Mouse (Mus musculus): Measurements from ENCODE around the gene Znfx1. TPM values are rescaled to one million over a fixed set of nuclear protein-coding genes. Genes with fewer than 3 reads are reported as not detected.
A peak's percentile ranks its signal among the peaks of the same experiment; 100 is the strongest.

Gene Znfx1
- polyA plus RNA-seq, 2 experiments, result 7.8 to 10.6 TPM

GRCm38 (mm10) chr2:167071641-167072601 lies 9.1 kb upstream of the Znfx1 start:
- H3K4me3 ChIP-seq (replicated peaks; ENCODE audit: low read length), result peak overlapping the region; percentile 43
- H3K27me3 ChIP-seq (ENCODE audit: control insufficient read depth, insufficient read depth, low read length), result no peaks in the 10 kb centered on the region
- 0 out of 2 replicates have a peak, but pooled peaks cover 2% of the 10 kb centered on the region for H3K4me1 ChIP-seq (ENCODE audit: control insufficient read depth, insufficient read depth, low read length)
- H3K27ac ChIP-seq (replicated peaks; ENCODE audit: low read depth, low read length), result no peak overlapping the region; the same call in 1 of the 2 replicates
- DNase-seq (ENCODE audit: low spot score) (peak; percentile 95), ATAC-seq (ENCODE audit: low FRiP score, low read depth) (peak; percentile 95)
- H3K9me3 ChIP-seq (ENCODE audit: control insufficient read depth, low read length), result no peaks in the 10 kb centered on the region
- peak; percentile 31; the same call in 1 of the 2 replicates for TF ChIP-seq POLR2A (IDR thresholded peaks at IDR 0.05; ENCODE audit: borderline replicate concordance, extremely low read depth, insufficient read depth, insufficient read length)
- H3K9ac ChIP-seq (ENCODE audit: low read depth, low read length, severe bottlenecking), result peak overlapping the region; percentile 41
- H3K36me3 ChIP-seq (ENCODE audit: control insufficient read depth, insufficient read depth, low read length), result no peaks in the 10 kb centered on the region
- H3K4me2 ChIP-seq (replicated peaks; ENCODE audit: low read depth, low read length, severe bottlenecking), result peak overlapping the region; percentile 51
- WGBS, result 6% methylated on average over 22 of the region's 22 CpGs

GRCm38 (mm10) chr2:167071266-167071640 lies 8.4 kb upstream of the Znfx1 start:
- Histone ChIP-seq H3K27me3 (ENCODE audit: control insufficient read depth, insufficient read depth, low read length) (no peaks in the 10 kb centered on the region), H3K36me3 (ENCODE audit: control insufficient read depth, insufficient read depth, low read length) (no peaks in the 10 kb centered on the region), H3K4me2 (replicated peaks; ENCODE audit: low read depth, low read length, severe bottlenecking) (peak overlapping the region; percentile 51), H3K9ac (ENCODE audit: low read depth, low read length, severe bottlenecking) (peak overlapping the region; percentile 41), H3K4me3 (replicated peaks; ENCODE audit: low read length) (peak overlapping the region; percentile 43), H3K4me1 (ENCODE audit: control insufficient read depth, insufficient read depth, low read length) (0 out of 2 replicates have a peak, but pooled peaks cover 2% of the 10 kb centered on the region), H3K27ac (replicated peaks; ENCODE audit: low read depth, low read length) (no peak overlapping the region; the same call in 1 of the 2 replicates), H3K9me3 (ENCODE audit: control insufficient read depth, low read length) (no peaks in the 10 kb centered on the region)
- no peak for TF ChIP-seq POLR2A (IDR thresholded peaks at IDR 0.05; ENCODE audit: borderline replicate concordance, extremely low read depth, insufficient read depth, insufficient read length)
- WGBS, result 20% methylated on average over 12 of the region's 12 CpGs
- ATAC-seq (ENCODE audit: low FRiP score, low read depth) (no peak), DNase-seq (ENCODE audit: low spot score) (no peak)

- no peaks in the 10 kb centered on the region for H3K9me3 ChIP-seq (ENCODE audit: control insufficient read depth, low read length)
- 63% methylated on average over 6 of the region's 6 CpGs for WGBS
- DNase-seq (ENCODE audit: low spot score) (no peak), ATAC-seq (ENCODE audit: low FRiP score, low read depth) (no peak)
- H3K27ac ChIP-seq (replicated peaks; ENCODE audit: low read depth, low read length), result no peak overlapping the region
- H3K9ac ChIP-seq (ENCODE audit: low read depth, low read length, severe bottlenecking), result no peak overlapping the region
- TF ChIP-seq POLR2A (IDR thresholded peaks at IDR 0.05; ENCODE audit: borderline replicate concordance, extremely low read depth, insufficient read depth, insufficient read length), result no peak
- H3K36me3 ChIP-seq (ENCODE audit: control insufficient read depth, insufficient read depth, low read length), result peaks cover 9% of the 10 kb centered on the region
- no peak overlapping the region for H3K4me2 ChIP-seq (replicated peaks; ENCODE audit: low read depth, low read length, severe bottlenecking)
- H3K4me1 ChIP-seq (ENCODE audit: control insufficient read depth, insufficient read depth, low read length), result peaks cover 4% of the 10 kb centered on the region; the same call in 1 of the 2 replicates
- H3K4me3 ChIP-seq (replicated peaks; ENCODE audit: low read length), result no peak overlapping the region
- no peaks in the 10 kb centered on the region for H3K27me3 ChIP-seq (ENCODE audit: control insufficient read depth, insufficient read depth, low read length)
Observed at GRCm38 (mm10) chr2:167070341-167070740, 7.5 kb upstream of the Znfx1 start.

DNA sequence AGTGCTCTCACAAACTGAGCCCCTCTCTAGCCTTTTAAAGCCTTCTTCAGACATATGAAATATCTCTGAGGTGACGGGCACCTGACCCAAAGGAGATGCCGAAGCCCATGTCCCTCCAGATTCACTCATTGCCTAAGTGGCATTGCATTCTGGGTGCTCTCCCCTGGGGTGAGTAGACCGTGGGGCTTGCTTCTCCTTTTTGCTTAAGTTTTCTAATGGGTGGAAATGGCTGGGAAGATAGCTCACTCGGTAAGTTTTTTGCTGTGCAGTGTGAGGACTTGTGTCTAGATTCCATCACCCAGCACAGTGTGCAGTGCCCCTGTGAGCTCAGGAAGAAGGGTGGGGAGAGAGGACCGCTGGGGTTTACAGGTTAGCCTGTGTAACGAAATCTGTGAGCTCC lies 4.8 kb upstream of the Znfx1 start:
- H3K4me2 ChIP-seq (replicated peaks; ENCODE audit: low read depth, low read length, severe bottlenecking), result no peak overlapping the region
- ATAC-seq (ENCODE audit: low FRiP score, low read depth) (no peak), DNase-seq (ENCODE audit: low spot score) (no peak)
- H3K4me3 ChIP-seq (replicated peaks; ENCODE audit: low read length), result no peak overlapping the region
- no peaks in the 10 kb centered on the region for H3K9me3 ChIP-seq (ENCODE audit: control insufficient read depth, low read length)
- TF ChIP-seq POLR2A (IDR thresholded peaks at IDR 0.05; ENCODE audit: borderline replicate concordance, extremely low read depth, insufficient read depth, insufficient read length), result no peak
- H3K4me1 ChIP-seq (ENCODE audit: control insufficient read depth, insufficient read depth, low read length), result peaks cover 13% of the 10 kb centered on the region; the same call in 1 of the 2 replicates
- H3K9ac ChIP-seq (ENCODE audit: low read depth, low read length, severe bottlenecking), result no peak overlapping the region
- H3K27ac ChIP-seq (replicated peaks; ENCODE audit: low read depth, low read length), result no peak overlapping the region
- H3K27me3 ChIP-seq (ENCODE audit: control insufficient read depth, insufficient read depth, low read length), result no peaks in the 10 kb centered on the region
- H3K36me3 ChIP-seq (ENCODE audit: control insufficient read depth, insufficient read depth, low read length), result peaks cover 19% of the 10 kb centered on the region
- WGBS, result 46% methylated on average over 6 of the region's 6 CpGs

- no peak overlapping the region for H3K27ac ChIP-seq (replicated peaks; ENCODE audit: low read depth, low read length)
- TF ChIP-seq POLR2A (IDR thresholded peaks at IDR 0.05; ENCODE audit: borderline replicate concordance, extremely low read depth, insufficient read depth, insufficient read length), result no peak
- no peak for DNase-seq (ENCODE audit: low spot score)
Observed at GRCm38 (mm10) chr2:167066528-167067516, 4.0 kb upstream of the Znfx1 start.

More at GRCm38 (mm10) chr2:167066528-167067516, 4.0 kb upstream of the Znfx1 start:
- no peak overlapping the region for H3K9ac ChIP-seq (ENCODE audit: low read depth, low read length, severe bottlenecking)
- no peak overlapping the region for H3K4me2 ChIP-seq (replicated peaks; ENCODE audit: low read depth, low read length, severe bottlenecking)
- WGBS, result 33% methylated on average over 6 of the region's 6 CpGs
- no peak overlapping the region for H3K4me3 ChIP-seq (replicated peaks; ENCODE audit: low read length)
- H3K36me3 ChIP-seq (ENCODE audit: control insufficient read depth, insufficient read depth, low read length), result peaks cover 19% of the 10 kb centered on the region
- H3K4me1 ChIP-seq (ENCODE audit: control insufficient read depth, insufficient read depth, low read length), result peaks cover 14% of the 10 kb centered on the region; the same call in 1 of the 2 replicates
- H3K9me3 ChIP-seq (ENCODE audit: control insufficient read depth, low read length), result no peaks in the 10 kb centered on the region
- no peak for ATAC-seq (ENCODE audit: low FRiP score, low read depth)
- H3K27me3 ChIP-seq (ENCODE audit: control insufficient read depth, insufficient read depth, low read length), result no peaks in the 10 kb centered on the region

Measured in limb, embryonic 14.5 days (tissue).